Mouse (Mus musculus) telencephalon, adult 2 months (tissue): ENCODE data around the gene Hjurp.
A peak's percentile ranks its signal among the peaks of the same experiment; 100 is the strongest.

ENCODE experiments used
- DNase-seq: peaks from one replicate; pipeline ENCODE4 v3.0.0-alpha.2; 2011; ENCODE audit warnings: low read depth, low spot score

Gene Hjurp

GRCm38 (mm10) chr1:88277098-88277817 is at the start of gene Hjurp, which contains the start of gene Trpm8:
TSS of gene Hjurp (minus strand) at chr1:88277633.
TSS of gene Trpm8 (plus strand) at chr1:88277661.
- DNase-seq = peak; percentile 100

GRCm38 (mm10) chr1:88323101-88323500 is 45.7 kb upstream of the Hjurp start:
- DNase-seq = no peak

DNA sequence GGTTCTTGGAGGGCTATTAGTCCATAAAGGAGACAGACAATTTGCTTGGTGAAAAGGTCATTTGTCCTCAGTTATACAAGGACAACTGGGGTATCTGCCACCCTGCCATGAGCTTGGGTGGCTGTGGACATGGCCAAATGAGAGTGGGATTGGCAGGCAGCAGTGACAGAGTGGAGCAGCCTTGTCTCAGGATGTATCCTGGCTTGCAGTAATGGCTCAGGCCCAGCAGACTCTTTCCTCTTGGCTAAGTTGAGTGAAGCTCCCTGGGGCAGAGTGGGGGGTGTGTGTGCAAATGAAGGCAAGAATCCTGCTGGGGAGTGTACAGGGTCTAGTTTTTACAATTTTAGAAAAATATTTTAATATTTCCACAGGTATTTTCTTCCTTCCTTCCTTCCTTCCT is 44.7 kb upstream of the Hjurp start:
- DNase-seq = no peak

DNA sequence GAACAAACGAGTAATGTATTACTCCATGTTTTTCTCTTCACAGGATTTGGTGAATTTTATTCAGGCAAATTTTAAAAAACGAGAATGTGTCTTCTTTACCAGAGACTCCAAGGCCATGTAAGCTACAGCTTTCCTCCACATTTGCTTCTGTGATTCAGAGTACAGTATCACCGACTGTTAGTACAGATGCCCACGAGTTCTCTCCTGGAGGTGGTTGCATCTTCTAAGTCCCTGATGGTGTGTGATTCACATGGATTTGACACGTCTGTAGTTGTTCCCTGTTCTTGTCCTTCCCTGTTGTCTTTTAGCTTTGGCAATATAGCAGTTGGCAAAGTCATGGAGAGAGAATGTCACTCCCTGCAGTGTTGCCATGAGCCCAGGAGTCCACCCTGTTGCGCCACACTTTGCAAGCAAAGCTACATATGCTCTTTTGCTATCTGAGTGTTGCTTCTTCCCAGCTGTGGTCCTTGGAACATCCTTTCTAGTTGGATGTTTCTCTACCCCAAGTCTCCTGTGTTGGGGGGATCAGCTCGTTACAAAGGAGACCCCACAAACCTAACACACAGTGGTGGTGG is 43.5 kb upstream of the Hjurp start:
- DNase-seq = peak; percentile 45

DNA sequence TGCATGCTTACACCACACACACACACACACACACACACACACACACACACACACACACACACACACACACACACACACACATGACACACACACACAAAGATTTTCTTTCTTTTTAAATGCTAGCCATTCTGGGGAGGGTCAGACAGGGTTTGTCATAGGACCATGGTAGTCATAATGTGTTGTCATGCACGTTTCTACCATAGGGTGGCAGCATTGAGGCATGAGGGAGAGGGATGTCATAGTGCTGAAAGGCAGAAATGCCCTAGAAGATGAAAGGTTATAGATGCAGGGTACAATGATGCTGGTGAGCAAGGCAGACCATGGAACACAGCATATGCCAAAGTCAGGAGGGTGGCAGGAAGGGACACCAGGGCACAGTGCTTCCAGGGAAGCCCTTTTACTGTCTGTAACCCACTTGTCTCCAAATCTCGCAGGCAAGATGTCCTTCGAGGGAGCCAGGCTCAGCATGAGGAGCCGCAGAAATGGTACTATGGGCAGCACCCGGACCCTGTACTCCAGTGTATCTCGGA is 41.2 kb upstream of the Hjurp start:
- no peak for DNase-seq

DNA sequence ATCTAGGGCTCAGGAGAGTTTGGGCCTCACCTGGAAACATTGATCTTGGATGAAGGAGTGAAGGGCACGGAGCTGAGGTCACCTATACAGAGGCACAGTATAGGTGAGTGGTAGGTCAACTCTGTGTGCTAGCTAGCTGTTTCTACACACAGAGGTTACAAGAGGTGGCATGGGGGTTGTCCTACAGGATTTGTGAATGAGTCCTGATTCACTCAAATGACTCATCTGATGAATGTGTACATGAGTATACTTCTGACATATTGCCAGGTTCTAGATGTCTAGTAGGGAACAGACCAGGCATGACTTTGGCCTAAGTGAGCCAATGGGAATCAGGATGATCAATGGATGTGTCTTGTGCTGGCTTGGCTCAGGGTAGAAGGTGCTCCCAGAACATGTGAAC is 39.8 kb upstream of the Hjurp start:
- no peak for DNase-seq

GRCm38 (mm10) chr1:88310349-88310748 is 32.9 kb upstream of the Hjurp start:
- no peak for DNase-seq

GRCm38 (mm10) chr1:88309905-88310304 is 32.5 kb upstream of the Hjurp start:
- DNase-seq = no peak

GRCm38 (mm10) chr1:88309020-88309419 is 31.6 kb upstream of the Hjurp start:
- no peak for DNase-seq

DNA sequence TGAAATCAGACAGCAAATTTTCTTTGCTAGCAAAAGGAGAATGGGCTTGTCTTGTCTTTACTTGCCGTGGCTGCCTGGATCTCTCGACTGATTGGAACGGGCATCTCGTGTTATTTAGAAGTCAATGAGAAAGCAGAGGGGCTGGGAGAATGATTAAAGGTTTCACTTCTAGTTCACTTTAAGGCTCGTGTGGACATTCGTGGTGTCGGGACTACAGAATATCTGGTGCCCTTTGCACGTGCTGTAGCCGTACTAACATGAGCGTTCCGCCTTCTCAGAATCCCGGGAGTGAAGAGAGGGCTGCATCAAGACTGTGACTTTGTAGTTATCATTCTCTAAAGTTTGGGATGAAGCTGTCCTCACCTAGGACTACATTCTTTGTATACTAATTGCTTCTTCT is 29.7 kb upstream of the Hjurp start:
- no peak for DNase-seq

DNA sequence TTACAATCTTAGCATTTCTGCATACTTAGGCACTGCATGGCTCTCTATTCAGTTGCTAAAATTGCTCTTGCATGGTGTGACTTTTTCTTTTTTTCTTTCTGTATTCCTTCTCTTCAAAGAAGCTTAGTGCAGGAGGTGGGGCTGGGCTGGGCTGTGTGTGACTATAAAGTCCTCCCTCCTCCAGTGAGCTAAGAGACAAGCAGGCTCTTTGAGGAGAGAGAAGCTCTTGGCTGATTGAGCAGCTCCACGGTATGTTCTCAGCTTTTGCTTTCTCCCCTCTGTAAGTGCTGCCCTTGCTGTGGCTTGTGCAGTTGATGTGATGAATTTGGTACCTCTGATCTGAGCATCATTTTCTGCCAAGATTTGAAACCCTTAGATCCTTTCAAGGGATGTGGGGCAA is 29.1 kb upstream of the Hjurp start:
- no peak for DNase-seq

DNA sequence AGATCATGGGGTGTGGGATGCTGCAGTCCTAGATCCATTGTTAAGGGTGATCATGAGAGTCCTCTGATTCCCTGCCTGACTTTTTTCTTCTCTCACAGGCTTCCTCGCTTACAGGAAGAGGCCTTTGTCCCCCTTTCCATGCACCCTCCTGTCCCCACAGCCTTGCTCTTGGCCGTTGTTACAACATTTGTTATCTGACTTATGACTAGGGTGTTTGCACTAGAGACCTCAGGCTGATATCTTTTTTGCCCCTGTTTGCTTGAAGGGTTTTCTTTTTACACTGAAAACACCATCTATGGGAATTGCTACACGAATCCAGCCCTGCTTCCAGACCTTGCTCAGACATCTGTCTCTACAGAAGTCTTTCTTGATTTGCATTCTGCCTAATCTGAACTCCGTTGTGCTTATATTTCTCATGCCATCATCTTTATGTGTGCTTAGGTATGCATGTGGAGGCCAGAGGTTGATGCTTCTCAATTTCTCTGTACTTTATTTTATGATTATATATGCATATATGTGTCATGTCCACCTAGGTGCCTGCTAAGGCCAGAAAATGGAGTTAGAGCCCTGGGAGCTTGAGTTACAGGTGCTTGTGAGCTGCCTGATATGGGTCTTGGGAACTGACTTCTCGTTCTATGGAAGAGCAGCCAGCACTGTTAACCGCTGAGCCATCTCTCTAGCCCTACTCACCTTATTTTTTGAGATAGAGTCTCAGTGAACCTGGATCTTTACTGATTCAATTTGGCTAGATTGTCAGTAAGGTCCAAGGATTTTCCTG is 27.8 kb upstream of the Hjurp start:
- DNase-seq = no peak

- no peak for DNase-seq
These were observed 27.0 kb upstream of the Hjurp start for GRCm38 (mm10) chr1:88304261-88304985.

DNA sequence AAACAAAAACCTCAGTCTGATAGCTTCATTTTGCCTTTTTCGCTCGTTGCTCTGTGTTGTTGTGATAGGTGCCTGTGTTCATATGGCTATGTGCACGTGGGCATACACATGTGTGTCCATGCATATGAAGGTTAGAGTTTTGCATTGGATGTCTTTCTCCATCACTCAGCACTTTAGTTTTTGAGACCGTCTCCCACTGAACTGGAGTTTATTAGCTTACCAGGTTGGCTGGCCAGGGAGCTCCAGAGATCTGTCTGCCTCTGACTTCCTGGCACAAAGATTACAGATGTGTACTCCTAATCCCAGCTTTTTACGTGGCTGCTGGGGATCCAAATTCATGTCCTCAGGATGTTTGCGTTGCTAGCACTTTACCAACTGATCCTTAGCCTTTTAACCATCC is 26.3 kb upstream of the Hjurp start:
- DNase-seq = no peak

DNA sequence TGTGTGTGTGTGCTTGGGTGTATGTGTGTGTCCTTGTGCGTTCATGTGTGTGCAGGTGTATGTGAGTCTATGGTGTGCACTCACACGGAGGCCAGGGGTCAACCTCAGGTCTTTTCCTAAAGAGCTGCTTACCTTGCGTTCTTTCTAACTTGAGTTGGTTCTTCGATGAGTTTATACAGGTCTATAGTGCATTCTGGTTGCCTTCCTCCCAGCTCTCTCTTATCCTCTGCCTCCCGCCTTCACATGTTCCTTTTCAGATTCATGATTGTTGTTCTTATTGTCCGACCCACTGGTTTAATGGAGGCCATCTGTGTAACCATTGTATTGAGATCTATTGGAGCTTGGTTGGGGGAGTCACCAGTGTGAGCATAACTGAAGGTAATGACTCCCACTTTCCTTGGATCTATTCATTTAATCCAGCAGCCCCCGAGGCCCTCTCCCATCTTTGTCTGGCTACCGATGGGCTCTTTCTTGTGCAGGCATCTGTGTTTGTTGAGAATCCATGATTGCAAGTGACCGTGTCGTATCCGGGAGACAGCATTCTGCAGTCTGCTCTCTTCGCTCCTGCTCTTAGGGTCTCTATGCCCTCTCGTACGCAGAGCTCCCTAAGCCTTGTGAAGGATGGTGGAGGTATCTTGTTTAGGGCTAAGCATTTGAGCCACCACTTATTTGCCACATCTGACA is 24.8 kb upstream of the Hjurp start:
- DNase-seq = no peak

GRCm38 (mm10) chr1:88301121-88302014 is 23.9 kb upstream of the Hjurp start:
- no peak for DNase-seq

DNA sequence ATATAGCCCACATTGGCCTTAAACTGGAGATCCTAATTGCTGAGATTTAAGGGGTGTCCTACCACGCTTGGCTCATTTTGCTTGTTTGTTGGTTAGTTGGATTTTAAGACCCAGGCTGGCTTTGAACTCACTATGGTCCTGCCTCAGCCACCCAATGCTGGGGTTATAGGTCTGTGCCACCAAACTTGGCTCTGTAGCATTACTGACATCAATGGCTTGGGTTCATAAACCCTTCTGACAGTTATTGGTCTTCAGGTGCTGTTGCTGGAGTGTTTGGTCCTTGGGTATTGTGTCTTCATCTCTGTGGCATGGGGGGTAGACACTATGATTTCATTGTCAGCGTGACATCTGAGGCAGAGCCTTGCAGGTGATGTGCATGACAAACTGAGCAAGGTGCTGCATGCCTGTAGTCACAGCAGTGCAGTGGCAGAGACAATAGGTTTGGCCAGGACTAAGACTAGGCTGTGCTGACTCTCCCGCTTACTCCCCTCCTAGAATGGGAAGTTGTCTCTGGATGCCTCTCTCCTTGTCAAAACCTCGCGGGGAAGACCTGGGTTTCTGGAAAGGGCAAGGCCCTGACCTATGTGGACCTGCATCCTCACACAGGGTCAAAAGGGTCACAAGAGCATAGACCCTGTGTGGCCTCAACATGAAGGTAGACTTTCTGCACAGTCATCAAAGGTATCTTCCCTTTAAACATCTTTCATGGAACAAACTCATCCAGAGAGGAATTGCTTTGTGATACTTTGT is 23.0 kb upstream of the Hjurp start:
- no peak for DNase-seq

DNA sequence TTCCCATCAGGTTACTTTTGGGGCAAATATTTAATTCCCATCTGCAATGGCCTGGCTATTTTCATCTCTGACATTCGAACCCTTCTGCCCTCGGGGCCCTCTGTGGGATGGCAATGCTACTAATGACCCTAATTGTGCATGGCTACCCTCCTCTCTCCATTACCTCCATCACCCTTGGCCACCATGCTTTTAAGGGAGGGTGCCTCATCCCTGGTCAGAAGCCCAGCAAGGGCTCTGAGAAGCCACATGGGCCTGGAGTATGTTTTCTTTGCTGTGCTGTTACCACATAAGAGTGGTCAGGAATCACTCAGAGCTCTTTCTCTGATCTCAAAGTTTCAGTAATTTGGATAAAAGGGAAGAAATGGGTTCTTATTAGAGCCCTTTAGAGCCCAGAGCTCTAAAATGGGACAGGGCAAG is 22.1 kb upstream of the Hjurp start:
- no peak for DNase-seq
